Mouse (Mus musculus) hindbrain, embryonic 15.5 days (tissue): ENCODE data around the gene Cacna1c. TPM values are rescaled to one million over a fixed set of nuclear protein-coding genes. Genes with fewer than 3 reads are reported as not detected.

Source experiments
- ATAC-seq: fragments of 200-750 bp; cut with Nextera tagmentation; 2 replicates; pipeline ENCODE4 v1.8.0; 2017; ENCODE audit warnings: low read depth, moderate number of reproducible peaks, moderate TSS enrichment; ENCODE audit not compliant: low FRiP score
- H3K27ac ChIP-seq: fragments of 300-500 bp; sonication (generic); replicated peaks from 2 replicates; pipeline ENCODE4 v1.5.1; 2015; ENCODE audit warnings: mild to moderate bottlenecking, inconsistent platforms
- H3K27me3 ChIP-seq: fragments of 300-500 bp; sonication (generic); 2 replicates; pipeline ENCODE4 v1.6.1; 2015; ENCODE audit warnings: control low read depth, inconsistent platforms
- H3K36me3 ChIP-seq: fragments of 300-500 bp; sonication (generic); 2 replicates; pipeline ENCODE4 v1.6.1; 2015; ENCODE audit warnings: control low read depth, inconsistent platforms
- H3K4me1 ChIP-seq: fragments of 300-500 bp; sonication (generic); replicated peaks from 2 replicates; pipeline ENCODE4 v1.6.1; 2015; ENCODE audit warnings: control low read depth, inconsistent platforms
- H3K4me2 ChIP-seq: fragments of 300-500 bp; sonication (generic); 2 replicates; pipeline ENCODE4 v1.6.1; 2015; ENCODE audit warnings: moderate library complexity, mild to moderate bottlenecking, inconsistent platforms
- H3K4me3 ChIP-seq: fragments of 300-500 bp; sonication (generic); 2 replicates; pipeline ENCODE4 v1.5.1; 2015; ENCODE audit warnings: mild to moderate bottlenecking, inconsistent platforms
- H3K9ac ChIP-seq: fragments of 300-500 bp; sonication (generic); 2 replicates; pipeline ENCODE4 v1.6.1; 2015; ENCODE audit warnings: inconsistent platforms
- H3K9me3 ChIP-seq: fragments of 300-500 bp; sonication (generic); 2 replicates; pipeline ENCODE4 v1.6.1; 2016; ENCODE audit warnings: control low read depth, inconsistent platforms
- WGBS: fragments of 180-500 bp; shearing (Covaris S2); methylation state at CpG from one replicate; pipeline ENCODE4 v1.1.7; 2015; 5-methylcytosine and 5-hydroxymethylcytosine counted together
- polyA plus RNA-seq: library from polyadenylated mRNA; unstranded; fragments of >200 nt; fragmentation: Nextera tagmentation; extraction: Ambion mirVana; gene quantifications from 2 replicates; pipeline ENCODE4 v1.2.1, GENCODE M21; 2015

Gene Cacna1c
- polyA plus RNA-seq, 1 experiment from 2014 or later: 7.0 TPM

GRCm38 (mm10) chr6:118538627-118539026 is 657.6 kb downstream of the Cacna1c start:
- Histone ChIP-seq H3K9ac (no peak overlapping the region), H3K4me3 (no peak overlapping the region), H3K27me3 (no peaks in the 10 kb centered on the region), H3K4me2 (no peak overlapping the region), H3K9me3 (no peaks in the 10 kb centered on the region), H3K36me3 (peaks cover 67% of the 10 kb centered on the region), H3K27ac (no peak overlapping the region), H3K4me1 (no peaks in the 10 kb centered on the region)
- 94% methylated on average over 4 of the region's 4 CpGs for WGBS
- no peak for ATAC-seq

Other genes starting within 250 kb of the Cacna1c start
- 10.6 and 13.2 TPM in 2 replicates for gene Dcp1b, start 21.2 kb downstream of the Cacna1c start, polyA plus RNA-seq
- 0.45 and 0.46 TPM in 2 replicates for gene Cacna2d4, start 40.1 kb upstream of the Cacna1c start, polyA plus RNA-seq
- gene Lrtm2, start 134.3 kb upstream of the Cacna1c start, polyA plus RNA-seq: 12.7 and 14.6 TPM in 2 replicates
- gene Adipor2, start 221.3 kb upstream of the Cacna1c start, polyA plus RNA-seq: 36.2 TPM in 2 replicates